Mouse (Mus musculus) spleen, adult 2 months (tissue): ENCODE measurements around the gene Frmpd1. TPM values are rescaled to one million over a fixed set of nuclear protein-coding genes. Genes with fewer than 3 reads are reported as not detected.

Experiments used
- DNase-seq, 2 experiments: peaks; one replicate each; pipeline versions ENCODE4 v3.0.0 to v3.0.0-alpha.2; 2012 to 2021; ENCODE audit warnings: low spot score in 2 of 2, low read depth in 1 of 2
- H3K27ac ChIP-seq: fragments of 200-500 bp; 2 replicates; pipeline ENCODE4 v1.5.1; 2012; ENCODE audit warnings: low read length, inconsistent platforms; ENCODE audit not compliant: insufficient read depth
- H3K27me3 ChIP-seq: fragments of 200-500 bp; 2 replicates; pipeline ENCODE4 v1.6.1; 2012; ENCODE audit warnings: mild to moderate bottlenecking, moderate library complexity, low read length, inconsistent platforms; ENCODE audit not compliant: control insufficient read depth, insufficient read depth
- H3K36me3 ChIP-seq: fragments of 200-500 bp; 2 replicates; pipeline ENCODE4 v1.6.1; 2012; ENCODE audit warnings: mild to moderate bottlenecking, low read length, inconsistent platforms; ENCODE audit not compliant: control insufficient read depth, insufficient read depth
- H3K4me1 ChIP-seq: fragments of 200-500 bp; 2 replicates; pipeline ENCODE4 v1.6.1; 2011; ENCODE audit warnings: inconsistent platforms; ENCODE audit not compliant: control insufficient read depth, insufficient read depth, insufficient read length
- H3K4me3 ChIP-seq: fragments of 200-500 bp; 2 replicates; pipeline ENCODE4 v1.5.1; 2011; ENCODE audit warnings: mild to moderate bottlenecking, inconsistent platforms; ENCODE audit not compliant: insufficient read depth, insufficient read length; ENCODE audit errors: extremely low read depth
- CTCF ChIP-seq: fragments of 200-500 bp; IDR thresholded peaks from 2 replicates; pipeline ENCODE4 v1.5.1; 2011; ENCODE audit warnings: mild to moderate bottlenecking, inconsistent platforms; ENCODE audit not compliant: insufficient read depth, insufficient read length, insufficient replicate concordance; ENCODE audit errors: extremely low read depth
- POLR2A ChIP-seq: fragments of 200-500 bp; IDR thresholded peaks from 2 replicates; pipeline ENCODE4 v1.6.1; 2011; ENCODE audit warnings: low read depth, low read length, inconsistent platforms
- WGBS: fragments of 180-500 bp; shearing (Covaris S2); methylation state at CpG from one replicate; pipeline ENCODE4 v1.1.7; 2018; 5-methylcytosine and 5-hydroxymethylcytosine counted together
- polyA plus RNA-seq: library from polyadenylated mRNA; depleted of rRNA; stranded (reverse); fragments of >200 nt; gene quantifications from 2 replicates; pipeline ENCODE4 v1.2.3, GENCODE M21; 2012

Frmpd1 gene
- polyA plus RNA-seq, 1 experiment: 0.05 TPM

GRCm38 (mm10) chr4:45279981-45280548 lies 95.4 kb downstream of the Frmpd1 start:
- Histone ChIP-seq H3K36me3 (no peaks in the 10 kb centered on the region), H3K27me3 (no peaks in the 10 kb centered on the region), H3K4me3 (no peak overlapping the region), H3K4me1 (no peaks in the 10 kb centered on the region), H3K27ac (no peak overlapping the region)
- TF ChIP-seq CTCF (peak; percentile 79; the same call in 1 of the 2 replicates), POLR2A (no peak)
- 11% methylated on average over 4 of the region's 4 CpGs for WGBS
- DNase-seq: peak; percentile 17 to 53

DNA sequence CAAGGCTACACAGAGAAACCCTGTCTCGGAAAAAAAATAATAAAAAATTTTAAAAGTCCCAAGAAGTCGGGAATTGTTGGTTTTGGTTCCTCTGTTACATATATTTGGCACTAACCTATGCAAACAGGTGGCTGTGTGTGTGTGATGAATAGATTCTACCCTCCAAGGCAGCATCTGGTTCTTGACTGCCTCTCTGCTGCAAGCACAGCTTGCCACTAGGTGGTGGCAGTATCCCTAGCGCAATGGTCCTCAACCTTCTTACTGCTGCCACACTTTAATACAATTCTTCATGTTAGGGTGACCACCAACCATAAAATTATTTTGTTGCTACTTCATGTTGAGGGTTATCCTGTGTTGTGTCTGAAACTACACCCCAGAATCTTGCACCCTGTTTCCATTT lies 101.6 kb downstream of the Frmpd1 start:
- TF ChIP-seq POLR2A (no peak), CTCF (peak; percentile 41; the same call in 1 of the 2 replicates)
- Histone ChIP-seq H3K27me3 (no peaks in the 10 kb centered on the region), H3K4me3 (no peak overlapping the region), H3K27ac (no peak overlapping the region), H3K4me1 (no peaks in the 10 kb centered on the region), H3K36me3 (no peaks in the 10 kb centered on the region)
- no peak for DNase-seq
- 46% methylated on average over 3 of the region's 3 CpGs for WGBS

DNA sequence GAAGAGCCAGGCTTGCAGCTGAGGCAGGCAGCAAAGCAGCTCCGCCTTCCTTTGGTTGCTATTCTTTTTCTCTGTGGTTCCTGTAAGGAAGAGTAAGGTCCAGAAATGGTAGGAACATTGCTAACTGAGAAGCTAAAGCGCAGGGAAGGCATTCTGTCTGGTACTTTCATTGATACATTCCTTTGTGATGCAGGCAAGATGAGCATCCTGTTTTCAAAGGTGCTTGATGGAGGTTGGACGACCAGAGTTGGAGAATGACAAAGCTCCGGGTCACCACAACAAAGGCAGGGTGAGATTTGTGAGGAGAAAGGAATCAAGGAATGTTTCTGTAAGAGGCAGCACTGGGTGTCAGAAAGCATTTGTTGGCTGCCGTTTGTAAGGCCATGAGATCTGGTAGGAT lies 103.2 kb downstream of the Frmpd1 start:
- Histone ChIP-seq H3K4me3 (no peak overlapping the region), H3K36me3 (no peaks in the 10 kb centered on the region), H3K27me3 (no peaks in the 10 kb centered on the region), H3K4me1 (no peaks in the 10 kb centered on the region), H3K27ac (no peak overlapping the region)
- 79% methylated on average over 5 of the region's 5 CpGs for WGBS
- DNase-seq: no peak
- no peak for TF ChIP-seq CTCF
- TF ChIP-seq POLR2A: no peak

DNA sequence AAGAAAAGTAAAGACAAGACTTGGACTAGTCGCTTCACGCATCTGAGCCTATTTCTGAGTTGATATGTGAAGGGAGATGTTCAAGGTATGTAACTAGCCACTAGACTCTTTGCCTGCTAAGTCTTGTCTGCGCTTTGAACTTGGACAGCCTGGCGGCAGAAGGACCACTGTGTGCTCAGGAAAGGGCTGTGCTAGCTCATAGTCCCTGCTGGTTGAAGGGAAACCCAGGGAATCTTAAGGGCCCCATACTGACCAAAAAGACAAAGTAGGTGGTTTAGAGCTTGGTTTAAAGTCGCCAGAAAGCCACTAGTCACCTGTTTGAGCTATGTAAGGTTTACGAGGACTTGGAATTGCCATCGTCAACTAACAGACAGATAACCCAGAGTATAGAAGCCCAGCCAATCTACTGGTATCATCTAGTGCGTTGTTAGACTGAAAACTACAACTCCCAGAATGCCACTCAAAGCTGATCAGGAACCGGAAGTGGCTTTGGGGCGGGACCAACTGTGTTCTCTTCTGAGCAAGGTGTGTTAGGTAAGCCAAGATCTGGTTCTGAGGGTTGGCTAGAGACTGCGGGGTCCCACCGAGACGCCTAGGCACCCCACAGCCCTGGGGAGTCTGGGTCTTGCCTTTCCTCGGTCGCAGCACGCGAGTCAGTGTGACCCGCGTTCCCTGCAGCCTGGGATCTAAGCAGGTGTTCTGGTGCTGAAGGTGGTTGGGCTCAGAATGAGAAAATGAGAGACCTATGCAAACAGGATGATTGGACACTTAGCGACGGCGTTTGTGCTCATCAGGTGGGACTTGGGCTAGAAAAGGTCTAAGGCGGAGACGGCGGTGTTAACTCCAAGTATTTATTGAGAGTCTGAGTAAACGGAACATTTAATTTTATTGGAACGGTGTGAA lies 112.2 kb downstream of the Frmpd1 start, which contains the start of gene Trmt10b:
Trmt10b (plus strand) TSS at position 466 of the 903 bp plus-strand sequence.
- Histone ChIP-seq H3K36me3 (peaks cover 4% of the 10 kb centered on the region; the same call in 1 of the 2 replicates), H3K4me3 (peak within 1 kb of the TSS; percentile 82), H3K27ac (no peak within 1 kb of the TSS), H3K27me3 (no peaks in the 10 kb centered on the region), H3K4me1 (peaks cover 3% of the 10 kb centered on the region; the same call in 1 of the 2 replicates)
- DNase-seq: peak; percentile 60 to 73
- 17% methylated on average over 27 of the region's 27 CpGs for WGBS
- TF ChIP-seq CTCF (no peak), POLR2A (no peak)

DNA sequence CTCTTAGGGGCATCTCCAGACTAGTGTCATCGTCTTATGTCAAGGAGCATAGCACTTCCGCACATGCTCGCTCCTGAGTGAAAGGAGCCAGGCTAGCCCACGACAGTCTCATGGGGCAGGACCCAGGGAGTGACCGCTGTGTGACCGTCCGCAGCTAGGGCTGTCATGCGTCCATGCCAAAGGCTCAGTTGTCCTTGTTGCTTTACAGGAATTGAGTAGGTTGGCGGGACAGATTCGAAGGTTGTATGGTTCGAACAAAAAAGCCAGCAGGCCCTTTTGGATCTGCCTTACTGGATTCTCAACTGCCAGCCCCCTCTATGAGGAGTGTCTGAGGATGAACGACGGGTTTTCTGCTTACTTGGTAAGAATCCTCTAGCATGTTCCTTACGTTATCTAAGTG lies 120.9 kb downstream of the Frmpd1 start:
- no peaks in the 10 kb centered on the region for H3K27me3 ChIP-seq
- no peak for TF ChIP-seq CTCF
- no peak for TF ChIP-seq POLR2A
- H3K4me3 ChIP-seq: no peak overlapping the region
- H3K27ac ChIP-seq: no peak overlapping the region
- H3K4me1 ChIP-seq: no peaks in the 10 kb centered on the region
- H3K36me3 ChIP-seq: peaks cover 18% of the 10 kb centered on the region
- no peak for DNase-seq
- 97% methylated on average over 14 of the region's 14 CpGs for WGBS

GRCm38 (mm10) chr4:45308046-45308445 lies 123.4 kb downstream of the Frmpd1 start:
- Histone ChIP-seq H3K36me3 (peaks cover 12% of the 10 kb centered on the region), H3K27me3 (no peaks in the 10 kb centered on the region), H3K27ac (no peak overlapping the region), H3K4me3 (no peak overlapping the region), H3K4me1 (no peaks in the 10 kb centered on the region)
- TF ChIP-seq POLR2A (no peak), CTCF (peak; percentile 9; the same call in 1 of the 2 replicates)
- 67% methylated on average over 11 of the region's 11 CpGs for WGBS
- DNase-seq: no peak

DNA sequence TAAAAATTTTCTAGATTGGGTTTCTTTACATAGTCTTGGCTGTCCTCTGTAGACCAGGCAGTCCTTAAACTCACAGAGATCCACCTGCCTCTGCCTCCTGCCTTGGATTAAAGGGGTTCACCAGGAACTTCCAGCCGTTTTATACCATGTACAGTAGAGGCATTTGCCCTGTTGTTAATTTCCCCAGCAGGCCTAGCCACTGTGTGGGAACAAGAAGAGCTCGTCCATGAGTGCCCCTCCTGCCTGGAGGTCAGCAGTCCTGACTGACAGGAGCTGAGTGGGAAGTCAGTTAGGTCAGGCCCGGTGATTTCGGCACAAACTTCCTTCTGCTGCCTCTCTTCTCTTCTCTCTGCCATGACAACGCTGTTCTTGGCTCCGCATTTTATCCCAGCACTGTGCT lies 123.9 kb downstream of the Frmpd1 start:
- Histone ChIP-seq H3K4me3 (no peak overlapping the region), H3K36me3 (peaks cover 12% of the 10 kb centered on the region), H3K4me1 (no peaks in the 10 kb centered on the region), H3K27me3 (no peaks in the 10 kb centered on the region), H3K27ac (no peak overlapping the region)
- WGBS: 91% methylated on average over 6 of the region's 6 CpGs
- no peak for TF ChIP-seq CTCF
- TF ChIP-seq POLR2A: no peak
- no peak for DNase-seq
